Mouse (Mus musculus) heart, postnatal 0 days (tissue): ENCODE measurements at regions not wholly inside any gene's neighbourhood (a gene's known extent, or its start where the extent isn't known, plus 50 kb on each side); places are given as distances from the start of the nearest gene placed in this dataset.

Source experiments
- CTCF ChIP-seq: IDR thresholded peaks from 2 replicates; pipeline ENCODE4 v1.5.1; 2016; ENCODE audit warnings: antibody characterized with exemption, control low read depth, low read depth
- EP300 ChIP-seq: IDR thresholded peaks from 2 replicates; pipeline ENCODE4 v1.6.1; 2016; ENCODE audit warnings: antibody characterized with exemption, low read depth

GRCm38 (mm10) chr17:64439571-64439970 is 107.9 kb upstream of the Pja2 start:
- TF ChIP-seq CTCF (no peak), EP300 (no peak)
